In the genomic region with DNA sequence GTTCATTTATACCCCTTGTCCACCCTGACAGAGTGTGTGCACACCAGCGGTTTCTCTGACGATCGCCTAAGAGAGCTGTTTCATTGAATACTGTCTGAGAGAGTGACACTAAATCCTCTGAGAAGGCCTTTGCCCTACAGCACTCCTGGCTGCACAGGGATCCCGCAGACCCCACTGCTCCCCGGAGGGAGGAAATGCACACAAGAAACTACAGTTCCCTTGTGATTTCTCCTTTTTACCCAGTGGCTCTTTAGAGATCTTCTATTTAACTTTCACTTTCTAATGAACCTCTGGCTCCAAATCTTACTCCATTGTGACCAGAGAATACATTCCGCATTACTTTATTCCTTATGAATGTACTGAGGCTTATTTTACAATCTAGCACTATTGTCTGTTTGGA, we compare ENCODE assay signal across 23 mouse cellular contexts. TPM values are rescaled to one million over a fixed set of nuclear protein-coding genes. Genes with fewer than 3 reads are reported as not detected.
DNase-seq lines count a peak whose midpoint lies in the region; ATAC-seq lines count a peak whose summit lies in the region.
"Had no signal": no experiment of that assay in that cellular context is flagged by ENCODE, and none has a peak within 500 bp of the region (broad histone marks: within the 10 kb centered on the region; RNA-seq: fewer than 3 reads in every experiment).

No protein-coding gene starts in this region.

- H3K27me3 ChIP-seq in megakaryocyte, embryonic 14.5 days (replicated peaks): no peaks in the 10 kb centered on the region
- H3K27me3 ChIP-seq: embryonic facial prominence, embryonic 13.5 days; forebrain, embryonic 12.5 days; hindbrain, embryonic 15.5 days; limb, embryonic 12.5 days; stomach, embryonic 15.5 days had no signal

- H3K36me3 ChIP-seq in megakaryocyte, embryonic 14.5 days (replicated peaks; ENCODE audit: low read length): peaks cover 6% of the 10 kb centered on the region
- H3K36me3 ChIP-seq: embryonic facial prominence, embryonic 13.5 days; forebrain, embryonic 12.5 days; G1E; heart, embryonic 10.5 days; hindbrain, embryonic 15.5 days; limb, embryonic 12.5 days; stomach, embryonic 15.5 days had no signal

- peak; percentile 71 for ATAC-seq in common myeloid progenitor, adult 5-6 weeks (replicated peaks; ENCODE audit: low read depth, poor library complexity, severe bottlenecking)
- no peak for ATAC-seq in activated CD4-positive, CD25-positive, alpha-beta regulatory T cell, adult 4 months
- no peak for ATAC-seq in CD4-positive, CD25-positive, alpha-beta regulatory T cell, adult 4 months

- peak; percentile 16 for DNase-seq in kidney, adult 18-20 months
- no peak for DNase-seq in kidney, postnatal 25 days
- DNase-seq in A20 (ENCODE audit: low read depth, low spot score): peak; percentile 65
- DNase-seq in adrenal gland, postnatal 4 days (ENCODE audit: low spot score in 2 of 2): no peak
- DNase-seq: cerebellum, adult 11 months; cerebellum, postnatal 36 days; gastrocnemius, postnatal 25 days; lung, adult 18-20 months; lung, postnatal 4 days; midbrain, embryonic 14.5 days; retina, postnatal 1 day had no signal

- H3K4me3 ChIP-seq in megakaryocyte, embryonic 14.5 days (replicated peaks): peak overlapping the region; percentile 79
- H3K4me3 ChIP-seq: embryonic facial prominence, embryonic 13.5 days; forebrain, embryonic 12.5 days; heart, embryonic 10.5 days; hindbrain, embryonic 15.5 days; layer of hippocampus, adult 2 months; limb, embryonic 12.5 days; stomach, embryonic 15.5 days had no signal

- H3K9me3 ChIP-seq in megakaryocyte, embryonic 14.5 days: no peaks in the 10 kb centered on the region
- H3K9me3 ChIP-seq: embryonic facial prominence, embryonic 13.5 days; forebrain, embryonic 12.5 days; G1E; heart, embryonic 10.5 days; hindbrain, embryonic 15.5 days; limb, embryonic 12.5 days; stomach, embryonic 15.5 days had no signal

- peaks cover 50% of the 10 kb centered on the region for H3K4me1 ChIP-seq in megakaryocyte, embryonic 14.5 days
- H3K4me1 ChIP-seq: forebrain, embryonic 12.5 days; heart, embryonic 10.5 days; hindbrain, embryonic 15.5 days; stomach, embryonic 15.5 days had no signal

RNA-seq across cellular contexts. Expression of a gene that starts 36.9 kb away (rescaled TPM):
- total RNA-seq in common myeloid progenitor, adult 5-6 weeks (2017): 5.1 and 7.1 TPM in 2 replicates
- 1.5 TPM in 1 of 2 replicates, not detected in the other for polyA plus RNA-seq in megakaryocyte, embryonic 14.5 days (2012; ENCODE audit: insufficient read depth, low replicate concordance)
- total RNA-seq in adrenal gland, postnatal 4 days (2021): 1 to 10 TPM; 3.0 to 3.9 TPM
- 1 to 10 TPM; 3.6 TPM for polyA plus RNA-seq in activated CD4-positive, CD25-positive, alpha-beta regulatory T cell, adult 4 months (2017; shearing (Covaris generic))
- polyA plus RNA-seq in CD4-positive, CD25-positive, alpha-beta regulatory T cell, adult 4 months (2017; shearing (Covaris generic)): 1 to 10 TPM; 4.7 to 6.0 TPM

RNA-seq across cellular contexts. Expression of a gene that starts 46.6 kb away (rescaled TPM):
- 1.3 and 2.1 TPM in 2 replicates for total RNA-seq in common myeloid progenitor, adult 5-6 weeks (2017)
- 0.12 TPM in 1 of 2 replicates, not detected in the other for polyA plus RNA-seq in megakaryocyte, embryonic 14.5 days (2012; ENCODE audit: insufficient read depth, low replicate concordance)
- 1 to 10 TPM in 1 of 2 experiments, under 1 TPM in 1; 0.73 to 1.9 TPM for total RNA-seq in adrenal gland, postnatal 4 days (2021)
- polyA plus RNA-seq in activated CD4-positive, CD25-positive, alpha-beta regulatory T cell, adult 4 months (2017; shearing (Covaris generic)): 1 to 10 TPM; 1.4 to 1.9 TPM
- polyA plus RNA-seq in CD4-positive, CD25-positive, alpha-beta regulatory T cell, adult 4 months (2017; shearing (Covaris generic)): 1 to 10 TPM; 2.5 to 3.3 TPM

Comparison
In these comparisons a context has a peak if more than half of its experiments do, and no peak if none do; other contexts are left out.
1. DNase-seq: peak in kidney, adult 18-20 months (single experiment) and A20 (single experiment); none in kidney, postnatal 25 days (0 of 2) and adrenal gland, postnatal 4 days (0 of 2).